Comparison of ENCODE assay signal across 8 mouse cellular contexts in the genomic region with DNA sequence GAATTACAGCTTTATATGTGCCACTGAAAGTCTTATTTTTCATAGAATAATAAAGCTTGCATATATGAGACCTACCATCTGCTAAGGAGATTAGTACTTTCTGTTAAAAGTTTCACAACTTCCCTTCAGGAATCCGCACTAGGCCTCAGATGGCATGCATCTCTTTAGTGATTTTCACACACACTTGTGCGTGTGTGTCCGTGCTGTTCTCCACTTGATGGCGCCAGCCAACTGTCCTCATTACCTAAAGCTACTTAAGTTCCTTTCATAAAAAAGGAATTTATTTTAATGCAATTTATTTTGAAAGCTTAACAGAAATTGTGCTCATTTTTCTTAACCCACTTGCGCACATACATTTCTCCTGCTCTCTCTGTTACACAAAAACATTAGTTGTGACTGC. TPM values are rescaled to one million over a fixed set of nuclear protein-coding genes. Genes with fewer than 3 reads are reported as not detected.
DNase-seq lines count a peak whose midpoint lies in the region; ATAC-seq and TF ChIP-seq lines count a peak whose summit lies in the region.

No protein-coding gene starts in this region.

- WGBS in kidney, embryonic 16.5 days = 80% methylated on average over 5 of the region's 5 CpGs

- H3K9ac ChIP-seq in kidney, embryonic 16.5 days (replicated peaks; ENCODE audit: low read length) = no peak overlapping the region
- H3K9ac ChIP-seq in CH12.LX (ENCODE audit: insufficient read depth, low read depth) = no peak overlapping the region

- TF ChIP-seq POLR2A in CH12.LX (IDR thresholded peaks at IDR 0.05; ENCODE audit: low read depth, low read length) = no peak

- H3K4me1 ChIP-seq in kidney, embryonic 16.5 days (ENCODE audit: insufficient read depth, low read length) = no peaks in the 10 kb centered on the region
- H3K4me1 ChIP-seq in CH12.LX (ENCODE audit: control insufficient read depth in 1 of 2, insufficient read depth in 2 of 2) = no peaks in the 10 kb centered on the region

- in situ Hi-C loops in CH12.LX (cut with MboI; ENCODE audit: low pct_ligation_motif_present, low pct_unique_long_range_greater_than_20kb, low sequenced_read_pairs) = no loop called here

- peak; percentile 71 for TF ChIP-seq RAD21 in CH12.LX (IDR thresholded peaks at IDR 0.05; ENCODE audit: low read depth, low read length)

- intact Hi-C loops in left cerebral cortex, postnatal 25 days (cut with DNase I) = no loop called here
- intact Hi-C loops in left cerebral cortex, postnatal 36 days (cut with DNase I) = loop anchor here (5.0 kb wide), 1 partner anchor 103 kb away; no protein-coding TSS in a partner anchor

- no peaks in the 10 kb centered on the region for H3K27me3 ChIP-seq in kidney, embryonic 16.5 days (ENCODE audit: insufficient read depth, low read length)
- no peaks in the 10 kb centered on the region for H3K27me3 ChIP-seq in CH12.LX (replicated peaks)

- DNase-seq in adrenal gland, postnatal 10 days = peak; percentile 17
- DNase-seq in adrenal gland, postnatal 25 days = no peak
- DNase-seq in kidney, postnatal 10 days = peak; percentile 45
- DNase-seq in CH12.LX (ENCODE audit: extremely low read depth) = peak; percentile 24
- DNase-seq in induced T-regulatory cell, adult 2 months (ENCODE audit: low read depth) = peak; percentile 56
- no peak for DNase-seq in left cerebral cortex, postnatal 25 days (ENCODE audit: low spot score in 2 of 2)
- DNase-seq in left cerebral cortex, postnatal 36 days (ENCODE audit: low spot score in 2 of 2) = no peak

- peak; percentile 43 to 75; a peak in 3 of 4 replicates for TF ChIP-seq CTCF in CH12.LX (conservative IDR thresholded peaks at IDR 0.05 in 1 of 2, IDR thresholded peaks at IDR 0.05 in 1 of 2; ENCODE audit: low read depth in 2 of 2, low read length in 2 of 2)

- dilution Hi-C loops in CH12.LX (cut with MboI; ENCODE audit: extremely low pct_ligation_motif_present, extremely low pct_unique_long_range_greater_than_20kb, low sequenced_read_pairs) = no loop called here

- no peak overlapping the region for H3K4me3 ChIP-seq in kidney, embryonic 16.5 days (ENCODE audit: low read length)
- no peak overlapping the region for H3K4me3 ChIP-seq in CH12.LX (replicated peaks in 1 of 3; ENCODE audit: low read depth in 2 of 3, low read length in 2 of 3, poor library complexity in 1 of 3)

- no peak overlapping the region for H3K4me2 ChIP-seq in kidney, embryonic 16.5 days (replicated peaks; ENCODE audit: low read depth, low read length)
- H3K4me2 ChIP-seq in CH12.LX (ENCODE audit: insufficient read depth, low read depth, poor library complexity, severe bottlenecking) = no peak overlapping the region

- no peak overlapping the region for H3K27ac ChIP-seq in kidney, embryonic 16.5 days (ENCODE audit: low read length)
- no peak overlapping the region for H3K27ac ChIP-seq in CH12.LX (ENCODE audit: insufficient read depth, low read depth)

- no peaks in the 10 kb centered on the region for H3K9me3 ChIP-seq in kidney, embryonic 16.5 days (ENCODE audit: low read length)
- H3K9me3 ChIP-seq in CH12.LX (replicated peaks; ENCODE audit: low read length) = no peaks in the 10 kb centered on the region

- no peak for ATAC-seq in kidney, embryonic 16.5 days (ENCODE audit: low FRiP score, low TSS enrichment)

- no peaks in the 10 kb centered on the region; the same call in 1 of the 2 replicates for H3K36me3 ChIP-seq in kidney, embryonic 16.5 days (ENCODE audit: insufficient read depth, low read length)
- H3K36me3 ChIP-seq in CH12.LX (replicated peaks in 1 of 2; ENCODE audit: control insufficient read depth in 1 of 2, insufficient read depth in 1 of 2, low read length in 1 of 2) = peaks cover 0 to 15% of the 10 kb centered on the region in 2 experiments

- no peaks in the 10 kb centered on the region for H3K79me2 ChIP-seq in CH12.LX (replicated peaks; ENCODE audit: control insufficient read depth, extremely low read depth, insufficient read depth, poor library complexity, severe bottlenecking)

- no peak for TF ChIP-seq EP300 in CH12.LX (IDR thresholded peaks at IDR 0.05; ENCODE audit: low read length)

TF ChIP-seq in CH12.LX, 34 proteins besides CTCF, POLR2A, EP300 and RAD21:
- peak; percentile 62 for TF ChIP-seq SMC3 (IDR thresholded peaks at IDR 0.05; ENCODE audit: low read depth, low read length)
- no peak for TF ChIP-seq MAZ (IDR thresholded peaks at IDR 0.05; ENCODE audit: low read depth, low read length)

RNA-seq across cellular contexts. Expression of a gene that starts 40.4 kb away (rescaled TPM):
- total RNA-seq in adrenal gland, postnatal 10 days (2021) = not detected
- total RNA-seq in adrenal gland, postnatal 25 days (2021) = not detected in 2 replicates
- polyA plus RNA-seq in kidney, embryonic 16.5 days (2015; fragmentation: Nextera tagmentation; extraction: Ambion mirVana) = 0.15 and 0.33 TPM in 2 replicates
- not detected in 2 replicates for total RNA-seq in CH12.LX (2012; rRNA removed)
- not detected in 2 replicates for total RNA-seq in CH12.LX (2014; rRNA removed)
- polyA plus RNA-seq in CH12.LX (2012; ENCODE audit: insufficient read length, low read depth) = not detected in 2 replicates
- not detected for total RNA-seq in left cerebral cortex, postnatal 25 days (2021)
- not detected for total RNA-seq in left cerebral cortex, postnatal 36 days (2021)

Comparison
In these comparisons a context has a peak if more than half of its experiments do, and no peak if none do; other contexts are left out.
1. DNase-seq: peak in adrenal gland, postnatal 10 days (single experiment), kidney, postnatal 10 days (single experiment), CH12.LX (single experiment) and induced T-regulatory cell, adult 2 months (single experiment); none in adrenal gland, postnatal 25 days (single experiment), left cerebral cortex, postnatal 25 days (0 of 2) and left cerebral cortex, postnatal 36 days (0 of 2).